Mouse (Mus musculus): ENCODE results near the gene Commd2. TPM values are rescaled to one million over a fixed set of nuclear protein-coding genes. Genes with fewer than 3 reads are reported as not detected.

Gene Commd2
- polyA plus RNA-seq (2012; ENCODE audit: insufficient read depth, insufficient read length, missing spikeins), result 34.5 and 38.6 TPM in 2 replicates

DNA sequence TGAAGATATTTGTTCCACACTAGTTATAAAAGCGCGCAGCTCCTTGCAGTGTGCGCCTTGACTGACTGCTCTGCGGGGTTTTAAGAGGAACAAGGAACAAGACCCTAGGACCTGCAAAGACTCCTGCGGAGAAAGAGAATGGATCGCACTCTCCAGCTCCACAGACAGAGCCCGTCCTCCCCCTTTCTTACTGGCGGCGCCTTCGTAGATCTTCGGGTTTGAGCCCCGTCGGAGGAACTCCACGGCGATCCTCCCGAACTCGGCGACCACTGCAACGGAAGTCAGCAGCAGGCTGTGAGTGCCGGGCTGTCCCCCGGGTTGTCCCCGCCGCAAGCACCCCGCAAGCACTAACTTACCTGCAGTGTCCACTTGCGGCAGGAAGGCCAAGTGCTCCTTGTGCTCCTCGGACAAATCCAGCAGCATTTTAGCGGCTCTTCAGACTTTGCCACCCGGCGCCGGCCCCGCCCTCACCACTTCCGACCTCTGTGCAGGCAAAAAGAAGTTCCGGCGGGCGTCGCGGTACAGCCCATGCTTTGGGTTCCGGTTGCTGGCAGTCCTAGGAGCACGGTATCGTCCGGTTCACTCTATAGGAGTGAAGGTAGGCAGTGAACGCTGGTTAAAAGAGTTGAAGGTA lies at the start of gene Commd2:
Gene Commd2, minus strand, starts transcription at position 485 of the 634 bp plus-strand sequence.
- Histone ChIP-seq H3K4me3 (ENCODE audit: insufficient read depth, low read length) (peak within 1 kb of the TSS; percentile 82), H3K27ac (ENCODE audit: insufficient read depth, low read depth, low read length) (peak within 1 kb of the TSS; percentile 28; the same call in 1 of the 2 replicates), H3K4me1 (ENCODE audit: control insufficient read depth, insufficient read depth, low read length) (no peaks in the 10 kb centered on the region; the same call in 1 of the 2 replicates)
- TF ChIP-seq POLR2A (IDR thresholded peaks at IDR 0.05; ENCODE audit: borderline replicate concordance, low read depth, low read length), result no peak
- TF ChIP-seq CTCF (IDR thresholded peaks at IDR 0.05; ENCODE audit: low read depth, low read length), result no peak

DNA sequence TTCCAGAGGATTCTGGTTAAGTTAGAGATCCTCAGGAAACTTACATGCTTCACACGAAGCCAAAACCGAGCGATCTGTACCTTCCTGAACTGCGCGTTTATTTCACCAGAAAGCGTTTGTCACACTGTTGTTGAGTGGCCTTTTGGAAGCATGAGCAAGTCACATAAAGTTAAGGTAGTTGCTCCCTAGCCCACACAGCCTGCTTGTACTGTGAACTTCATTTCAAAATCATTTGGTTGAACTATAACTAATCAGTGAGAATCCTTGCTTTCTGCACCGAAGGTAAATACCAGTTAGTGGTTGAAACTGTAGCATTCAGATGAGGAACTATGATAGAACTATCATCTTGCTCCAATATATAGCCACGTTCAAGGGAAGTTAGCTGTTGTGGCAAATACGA lies 45.3 kb upstream of the Commd2 start:
- TF ChIP-seq POLR2A (IDR thresholded peaks at IDR 0.05; ENCODE audit: borderline replicate concordance, low read depth, low read length), result no peak
- no peak for TF ChIP-seq CTCF (IDR thresholded peaks at IDR 0.05; ENCODE audit: low read depth, low read length)
- Histone ChIP-seq H3K27ac (ENCODE audit: insufficient read depth, low read depth, low read length) (no peak overlapping the region), H3K4me3 (ENCODE audit: insufficient read depth, low read length) (no peak overlapping the region), H3K4me1 (ENCODE audit: control insufficient read depth, insufficient read depth, low read length) (peaks cover 7% of the 10 kb centered on the region)

DNA sequence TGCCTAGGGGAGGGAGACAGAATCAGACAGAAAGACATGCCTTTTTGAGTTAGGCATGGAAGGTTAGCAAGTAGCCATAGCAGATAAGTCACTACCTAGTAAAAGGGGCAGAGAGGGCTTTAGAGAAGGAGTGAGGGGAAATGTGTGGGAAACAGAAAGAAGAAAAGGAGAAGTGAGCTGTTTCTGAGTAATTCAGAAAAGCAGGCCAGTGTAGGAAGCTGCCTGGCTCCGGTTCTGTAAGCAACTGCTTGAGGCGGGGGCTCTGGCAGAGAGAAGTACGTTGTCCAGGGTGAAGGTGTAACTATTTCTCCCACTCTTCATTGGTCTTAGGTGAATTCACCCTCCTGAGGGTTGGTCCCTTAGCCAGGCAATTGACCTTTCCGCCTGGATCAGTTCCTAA lies 44.7 kb upstream of the Commd2 start:
- Histone ChIP-seq H3K4me3 (ENCODE audit: insufficient read depth, low read length) (no peak overlapping the region), H3K27ac (ENCODE audit: insufficient read depth, low read depth, low read length) (no peak overlapping the region), H3K4me1 (ENCODE audit: control insufficient read depth, insufficient read depth, low read length) (peaks cover 9% of the 10 kb centered on the region)
- TF ChIP-seq POLR2A (IDR thresholded peaks at IDR 0.05; ENCODE audit: borderline replicate concordance, low read depth, low read length), result no peak
- no peak for TF ChIP-seq CTCF (IDR thresholded peaks at IDR 0.05; ENCODE audit: low read depth, low read length)

DNA sequence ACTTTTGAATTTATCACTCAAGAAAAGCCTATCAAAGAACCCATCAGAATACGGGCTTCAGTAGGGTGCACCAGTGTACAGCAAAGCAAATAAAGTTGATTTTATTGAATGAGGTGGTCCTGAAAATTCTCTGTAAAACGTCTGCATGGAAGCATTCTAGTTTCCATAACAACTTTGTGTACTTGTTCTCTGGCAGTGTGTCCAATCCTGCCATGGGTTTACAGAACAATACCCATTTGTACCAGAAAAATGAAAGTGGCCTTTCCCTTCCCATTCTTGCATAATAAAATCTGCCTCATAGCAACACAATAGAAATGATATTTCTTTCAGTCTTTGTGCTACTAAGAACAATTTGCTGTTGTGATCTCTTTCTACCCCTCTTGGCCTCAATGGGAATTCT lies 41.2 kb upstream of the Commd2 start, which contains the start of gene Ankub1:
Gene Ankub1, minus strand, starts transcription at position 81 of the 400 bp plus-strand sequence.
- Histone ChIP-seq H3K4me1 (ENCODE audit: control insufficient read depth, insufficient read depth, low read length) (peaks cover 9% of the 10 kb centered on the region), H3K4me3 (ENCODE audit: insufficient read depth, low read length) (no peak within 1 kb of the TSS), H3K27ac (ENCODE audit: insufficient read depth, low read depth, low read length) (no peak within 1 kb of the TSS)
- TF ChIP-seq CTCF (IDR thresholded peaks at IDR 0.05; ENCODE audit: low read depth, low read length) (no peak), POLR2A (IDR thresholded peaks at IDR 0.05; ENCODE audit: borderline replicate concordance, low read depth, low read length) (no peak)

DNA sequence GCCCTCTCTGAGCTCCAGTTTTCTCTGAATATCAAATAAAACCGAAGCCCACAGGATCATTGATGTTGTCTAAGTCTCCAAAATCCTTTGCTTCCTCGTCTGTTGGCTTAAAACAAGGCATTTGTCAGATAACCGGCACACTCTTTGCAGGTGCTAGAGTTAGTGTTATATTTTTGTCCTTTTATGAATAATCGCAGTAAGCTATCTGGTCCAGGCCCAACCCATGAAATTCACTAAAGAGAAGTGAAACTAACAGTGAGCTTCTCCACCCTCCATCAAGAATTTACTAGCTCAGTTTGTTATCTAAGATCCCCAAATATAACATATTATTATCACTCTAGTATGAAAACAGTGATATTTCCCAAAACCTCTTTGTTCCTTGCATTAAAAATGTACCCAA lies 40.3 kb upstream of the Commd2 start:
- TF ChIP-seq POLR2A (IDR thresholded peaks at IDR 0.05; ENCODE audit: borderline replicate concordance, low read depth, low read length) (no peak), CTCF (IDR thresholded peaks at IDR 0.05; ENCODE audit: low read depth, low read length) (no peak)
- H3K27ac ChIP-seq (ENCODE audit: insufficient read depth, low read depth, low read length), result no peak overlapping the region
- H3K4me1 ChIP-seq (ENCODE audit: control insufficient read depth, insufficient read depth, low read length), result peaks cover 9% of the 10 kb centered on the region
- H3K4me3 ChIP-seq (ENCODE audit: insufficient read depth, low read length), result no peak overlapping the region

DNA sequence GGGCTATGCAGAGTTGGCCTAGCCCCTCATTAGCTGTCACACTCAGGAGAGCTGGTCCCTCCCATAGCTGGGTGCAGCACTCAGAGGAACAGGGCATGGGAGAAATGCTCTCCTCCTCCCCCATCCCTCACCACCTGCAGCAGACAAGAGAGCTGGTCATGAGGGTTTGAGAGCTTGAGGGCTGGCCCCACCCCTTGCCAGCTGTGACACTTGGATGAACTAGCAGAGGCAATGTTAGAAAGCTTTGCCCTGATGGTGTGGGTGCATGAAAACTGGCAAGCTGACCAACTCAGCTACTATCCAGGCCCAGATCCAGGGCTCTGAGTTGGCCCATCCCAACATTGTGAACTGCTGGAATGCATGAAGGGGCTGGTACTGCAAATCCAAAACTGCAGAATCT lies 26.3 kb upstream of the Commd2 start:
- no peak for TF ChIP-seq CTCF (IDR thresholded peaks at IDR 0.05; ENCODE audit: low read depth, low read length)
- no peak for TF ChIP-seq POLR2A (IDR thresholded peaks at IDR 0.05; ENCODE audit: borderline replicate concordance, low read depth, low read length)
- H3K4me3 ChIP-seq (ENCODE audit: insufficient read depth, low read length), result no peak overlapping the region
- H3K4me1 ChIP-seq (ENCODE audit: control insufficient read depth, insufficient read depth, low read length), result peaks cover 13% of the 10 kb centered on the region
- H3K27ac ChIP-seq (ENCODE audit: insufficient read depth, low read depth, low read length), result no peak overlapping the region

DNA sequence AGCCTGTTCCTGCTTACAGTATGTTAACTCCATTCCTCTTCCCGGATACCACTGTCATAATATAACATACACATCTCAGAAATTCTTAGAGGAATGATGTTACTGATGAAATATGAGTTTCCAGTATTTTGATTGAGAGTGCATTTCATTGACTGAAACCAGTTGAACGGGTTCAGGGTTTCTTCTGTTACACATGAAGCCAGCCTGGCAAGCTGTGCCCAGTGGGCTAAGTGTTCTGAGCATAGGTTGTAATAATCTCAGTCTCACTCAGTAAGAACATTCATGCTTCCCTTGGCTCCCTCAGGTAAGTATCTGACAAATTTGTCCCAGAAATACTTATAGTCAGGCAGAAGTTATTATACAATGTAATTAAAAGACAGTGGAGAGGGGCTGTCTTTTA lies 22.6 kb upstream of the Commd2 start:
- Histone ChIP-seq H3K4me3 (ENCODE audit: insufficient read depth, low read length) (no peak overlapping the region), H3K27ac (ENCODE audit: insufficient read depth, low read depth, low read length) (peak overlapping the region; percentile 26; the same call in 1 of the 2 replicates), H3K4me1 (ENCODE audit: control insufficient read depth, insufficient read depth, low read length) (peaks cover 15% of the 10 kb centered on the region)
- TF ChIP-seq CTCF (IDR thresholded peaks at IDR 0.05; ENCODE audit: low read depth, low read length) (no peak), POLR2A (IDR thresholded peaks at IDR 0.05; ENCODE audit: borderline replicate concordance, low read depth, low read length) (no peak)

DNA sequence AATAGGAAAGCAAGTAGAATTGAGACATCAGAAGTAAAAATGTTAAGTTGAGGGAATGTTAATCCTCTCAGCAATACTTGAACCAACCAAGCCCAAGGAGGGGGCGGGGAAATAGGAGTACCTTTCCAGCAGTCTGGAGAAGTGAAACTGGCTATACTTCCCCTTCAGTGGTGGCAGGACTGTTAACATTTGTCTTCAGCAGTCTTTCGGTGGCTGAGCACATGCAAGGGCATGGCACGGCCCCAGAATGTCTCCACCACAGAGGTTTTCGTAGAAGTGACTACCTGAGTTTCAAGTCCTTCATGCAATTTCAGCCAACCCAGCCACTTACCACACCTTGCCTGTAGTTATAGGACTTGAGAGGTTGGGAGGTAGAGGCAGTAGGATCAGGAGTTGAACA lies 22.1 kb upstream of the Commd2 start:
- TF ChIP-seq CTCF (IDR thresholded peaks at IDR 0.05; ENCODE audit: low read depth, low read length) (no peak), POLR2A (IDR thresholded peaks at IDR 0.05; ENCODE audit: borderline replicate concordance, low read depth, low read length) (no peak)
- Histone ChIP-seq H3K4me3 (ENCODE audit: insufficient read depth, low read length) (no peak overlapping the region), H3K27ac (ENCODE audit: insufficient read depth, low read depth, low read length) (peak overlapping the region; percentile 26; the same call in 1 of the 2 replicates), H3K4me1 (ENCODE audit: control insufficient read depth, insufficient read depth, low read length) (peaks cover 15% of the 10 kb centered on the region)

DNA sequence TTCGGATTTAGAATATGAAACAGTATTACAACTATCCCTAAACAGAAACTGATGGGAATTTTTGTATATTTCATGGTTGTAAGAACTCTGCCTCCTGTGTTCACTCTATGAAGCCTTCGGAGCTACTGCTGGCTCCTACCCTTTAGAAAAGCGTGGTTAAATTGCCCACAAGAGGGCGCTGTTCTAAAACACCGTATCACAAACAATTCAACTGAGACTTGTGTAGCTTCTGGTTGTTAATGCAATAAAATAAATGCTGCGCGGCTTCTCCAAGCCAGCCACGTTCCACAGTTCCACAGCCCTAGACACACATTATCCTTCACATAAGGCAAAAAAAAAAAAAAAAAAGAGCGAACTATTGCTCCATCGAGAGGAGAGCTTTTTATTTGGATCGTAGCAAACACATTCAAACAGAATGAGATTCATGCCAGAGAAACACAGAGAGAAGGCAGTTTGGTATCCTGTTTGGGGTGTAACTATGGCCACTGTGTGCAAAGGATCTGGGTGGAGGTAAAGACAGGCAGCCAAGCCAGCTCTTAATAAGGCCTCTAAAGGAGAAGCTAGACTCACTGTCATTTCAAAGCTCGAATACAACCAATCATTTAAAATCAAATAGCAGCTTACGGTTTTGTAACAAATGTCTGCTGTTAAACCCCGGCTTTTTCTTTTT lies 15.7 kb upstream of the Commd2 start:
- Histone ChIP-seq H3K4me1 (ENCODE audit: control insufficient read depth, insufficient read depth, low read length) (no peaks in the 10 kb centered on the region), H3K4me3 (ENCODE audit: insufficient read depth, low read length) (no peak overlapping the region), H3K27ac (ENCODE audit: insufficient read depth, low read depth, low read length) (no peak overlapping the region)
- no peak for TF ChIP-seq POLR2A (IDR thresholded peaks at IDR 0.05; ENCODE audit: borderline replicate concordance, low read depth, low read length)
- peak; percentile 54; the same call in 1 of the 2 replicates for TF ChIP-seq CTCF (IDR thresholded peaks at IDR 0.05; ENCODE audit: low read depth, low read length)

DNA sequence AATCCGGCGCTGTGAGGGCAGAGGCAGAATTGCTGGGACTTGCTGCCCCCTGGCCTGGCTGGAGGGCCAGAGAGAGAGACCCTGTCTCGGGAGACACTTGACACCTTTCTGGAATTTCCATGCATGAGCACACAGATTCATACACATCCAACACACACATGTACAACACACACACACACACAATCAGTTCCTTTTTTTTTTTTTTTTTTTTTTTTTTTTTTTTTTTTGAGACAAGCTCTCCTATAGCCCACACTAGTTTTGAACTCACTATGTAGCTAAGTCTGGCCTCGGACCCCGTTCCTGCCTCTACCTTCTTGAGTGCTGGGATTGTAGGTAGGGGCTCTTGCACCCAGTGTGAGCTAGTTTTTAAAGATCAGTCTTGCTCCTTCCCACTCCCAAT lies 14.4 kb upstream of the Commd2 start:
- H3K4me3 ChIP-seq (ENCODE audit: insufficient read depth, low read length), result no peak overlapping the region
- TF ChIP-seq POLR2A (IDR thresholded peaks at IDR 0.05; ENCODE audit: borderline replicate concordance, low read depth, low read length) (no peak), CTCF (IDR thresholded peaks at IDR 0.05; ENCODE audit: low read depth, low read length) (no peak)
- H3K4me1 ChIP-seq (ENCODE audit: control insufficient read depth, insufficient read depth, low read length), result no peaks in the 10 kb centered on the region
- no peak overlapping the region for H3K27ac ChIP-seq (ENCODE audit: insufficient read depth, low read depth, low read length)
